Mouse (Mus musculus) MEL (cell line): ENCODE data around the gene Dnajc30.

Experiments used
- CTCF ChIP-seq, 3 experiments: IDR thresholded peaks in 2 of 3; conservative IDR thresholded peaks in 1 of 3; 2 replicates each; pipeline ENCODE4 v1.5.1; 2011 to 2012; ENCODE audit warnings: low read length in 3 of 3, low read depth in 2 of 3, mild to moderate bottlenecking in 2 of 3, improper control_type of control experiment in 1 of 3, inconsistent platforms in 1 of 3, mixed read lengths in 1 of 3, moderate library complexity in 1 of 3; ENCODE audit not compliant: control insufficient read depth in 1 of 3, insufficient read depth in 1 of 3, poor library complexity in 1 of 3, severe bottlenecking in 1 of 3
- POLR2A ChIP-seq, 2 experiments: IDR thresholded peaks; 2 replicates each; pipeline ENCODE4 v1.6.1; 2011 to 2012; ENCODE audit warnings: low read length in 2 of 2, mild to moderate bottlenecking in 2 of 2, control low read depth in 1 of 2, improper control_type of control experiment in 1 of 2, low read depth in 1 of 2, moderate library complexity in 1 of 2; ENCODE audit not compliant: control insufficient read depth in 1 of 2, insufficient read depth in 1 of 2, poor library complexity in 1 of 2
- POLR2AphosphoS2 ChIP-seq: IDR thresholded peaks from 2 replicates; pipeline ENCODE4 v1.6.1; 2011; ENCODE audit warnings: low read length, improper control_type of control experiment
- TCF12 ChIP-seq: IDR thresholded peaks from 2 replicates; pipeline ENCODE4 v1.6.1; 2014; ENCODE audit warnings: low read depth, mild to moderate bottlenecking, inconsistent platforms, low read length, improper control_type of control experiment, moderate library complexity
- USF2 ChIP-seq, 2 experiments: IDR thresholded peaks; 2 replicates each; pipeline ENCODE4 v1.6.1; 2011 to 2012; ENCODE audit warnings: improper control_type of control experiment in 2 of 2, low read length in 2 of 2, borderline replicate concordance in 1 of 2, inconsistent platforms in 1 of 2, low read depth in 1 of 2, mild to moderate bottlenecking in 1 of 2; ENCODE audit not compliant: insufficient read depth in 1 of 2
- ZMIZ1 ChIP-seq: IDR thresholded peaks from 2 replicates; pipeline ENCODE4 v1.6.1; 2012; ENCODE audit warnings: low read depth, mild to moderate bottlenecking, inconsistent platforms, low read length, improper control_type of control experiment, moderate library complexity

DNA sequence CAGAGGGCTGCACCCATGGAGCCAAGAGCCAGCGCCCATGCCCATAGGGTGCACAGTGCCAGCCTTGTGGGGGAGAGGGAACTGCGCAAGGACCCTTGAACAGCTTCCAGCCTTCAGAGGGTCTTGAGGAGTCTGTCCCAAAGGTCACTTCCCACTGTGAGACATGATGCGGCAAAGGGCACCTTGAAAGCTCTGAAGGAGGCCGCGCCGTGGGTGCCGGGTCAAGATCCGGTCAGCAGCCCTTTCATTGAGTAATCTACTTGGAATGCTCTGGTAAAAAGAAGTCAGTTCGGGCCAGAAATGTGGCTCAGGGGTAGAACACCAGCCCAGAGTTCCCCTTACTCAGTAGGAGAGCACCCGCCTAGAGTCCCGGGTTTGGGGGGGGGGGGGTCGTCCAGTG lies 49.8 kb downstream of the Dnajc30 start:
- TF ChIP-seq TCF12 (no peak), POLR2AphosphoS2 (no peak), USF2 (IDR thresholded peaks at IDR 0.05; ENCODE audit: borderline replicate concordance in 1 of 2, insufficient read depth in 1 of 2, low read depth in 1 of 2, low read length in 2 of 2) (no peak), ZMIZ1 (no peak), POLR2A (IDR thresholded peaks at IDR 0.05; ENCODE audit: control insufficient read depth in 1 of 2, insufficient read depth in 1 of 2, low read depth in 1 of 2, low read length in 2 of 2, poor library complexity in 1 of 2) (no peak), CTCF (IDR thresholded peaks at IDR 0.05 in 2 of 3, conservative IDR thresholded peaks at IDR 0.05 in 1 of 3; ENCODE audit: control insufficient read depth in 1 of 3, insufficient read depth in 1 of 3, low read depth in 2 of 3, low read length in 3 of 3, poor library complexity in 1 of 3, severe bottlenecking in 1 of 3) (no peak)
